Mouse (Mus musculus): Measurements from ENCODE around the gene Plekha4.

Gene Plekha4

DNA sequence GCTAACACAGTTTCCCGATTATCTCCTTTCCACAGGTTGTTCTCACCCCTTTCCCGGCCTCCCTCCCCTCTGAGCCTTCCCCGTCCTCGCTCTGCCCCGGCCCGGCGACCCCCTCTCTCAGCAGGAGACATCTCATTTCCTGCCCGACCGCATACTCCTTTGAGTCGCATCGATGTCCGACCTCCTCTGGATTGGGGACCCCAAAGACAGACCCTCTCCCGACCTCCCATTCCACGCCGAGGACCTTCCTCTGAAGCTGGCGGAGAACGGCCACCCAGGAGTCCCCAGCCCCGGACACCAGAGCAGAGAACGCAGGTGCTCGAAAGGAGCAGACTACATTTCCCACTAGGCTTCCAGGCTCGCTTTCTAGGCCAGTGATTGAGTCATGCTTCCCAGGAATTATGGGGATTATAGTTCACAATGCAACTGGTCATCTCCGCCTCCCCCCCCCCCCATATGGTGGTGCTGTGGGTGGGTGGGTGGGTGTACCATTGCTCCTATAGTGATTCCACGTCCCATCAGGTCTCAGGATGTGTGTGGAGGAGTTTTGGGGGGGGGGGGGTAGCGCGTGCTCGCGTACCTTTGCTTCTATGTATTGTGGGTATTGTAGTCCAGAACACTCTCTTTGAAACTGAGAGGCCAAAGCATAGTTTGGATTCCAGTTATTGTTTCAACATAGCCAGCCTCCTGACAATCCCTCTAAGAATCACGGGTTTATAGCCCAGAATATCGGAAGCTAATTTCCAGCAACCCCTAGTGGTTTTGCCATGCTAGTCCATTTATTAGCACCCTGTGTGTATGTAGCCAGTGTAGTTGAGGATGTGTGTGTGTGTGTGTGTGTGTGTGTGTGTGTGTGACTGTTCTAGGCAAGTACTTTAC lies 12.3 kb downstream of the Plekha4 start:
- peak; percentile 80 to 85 for DNase-seq (ENCODE audit: low spot score in 2 of 2)

DNA sequence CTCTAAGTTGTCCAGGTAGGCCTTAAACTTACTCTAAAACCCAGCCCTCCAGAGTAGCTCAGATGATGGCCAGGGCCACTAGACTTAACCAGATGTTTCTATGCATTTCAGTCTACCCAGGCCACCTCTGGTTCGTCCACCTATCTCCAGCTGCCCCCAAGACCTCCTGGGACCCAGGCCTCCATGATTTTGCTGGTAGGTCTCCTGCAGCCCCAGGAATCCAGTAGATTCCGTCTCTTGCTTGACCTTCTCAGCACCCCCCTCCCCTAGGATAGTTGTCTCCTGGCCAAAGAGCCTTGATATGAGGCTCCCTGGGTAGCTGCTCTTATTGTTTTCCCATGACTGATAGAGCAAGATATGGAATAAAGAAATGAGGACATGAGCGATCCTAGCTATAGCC lies 13.0 kb downstream of the Plekha4 start:
- no peak for DNase-seq (ENCODE audit: low spot score in 2 of 2)

DNA sequence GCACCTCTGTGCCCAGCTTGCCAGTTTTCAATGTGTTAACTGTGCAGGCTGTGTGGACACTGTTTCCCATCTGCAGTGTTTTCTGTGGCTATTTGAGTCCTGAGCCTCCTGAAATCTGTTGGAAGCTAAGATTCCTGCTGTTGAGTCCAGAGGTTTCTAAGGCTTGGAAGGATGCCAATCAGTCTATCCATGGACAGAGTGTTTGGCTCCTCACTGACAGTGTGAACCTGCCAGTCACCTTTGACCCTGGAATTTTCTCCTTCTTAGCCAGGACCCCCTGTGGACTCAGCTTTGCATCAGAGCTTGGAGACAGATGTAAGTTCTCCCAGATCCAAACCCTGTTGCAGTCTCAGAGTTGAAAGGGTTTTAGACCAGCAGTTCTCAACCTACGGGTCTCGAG lies 14.1 kb downstream of the Plekha4 start:
- no peak for DNase-seq (ENCODE audit: low spot score in 2 of 2)

DNA sequence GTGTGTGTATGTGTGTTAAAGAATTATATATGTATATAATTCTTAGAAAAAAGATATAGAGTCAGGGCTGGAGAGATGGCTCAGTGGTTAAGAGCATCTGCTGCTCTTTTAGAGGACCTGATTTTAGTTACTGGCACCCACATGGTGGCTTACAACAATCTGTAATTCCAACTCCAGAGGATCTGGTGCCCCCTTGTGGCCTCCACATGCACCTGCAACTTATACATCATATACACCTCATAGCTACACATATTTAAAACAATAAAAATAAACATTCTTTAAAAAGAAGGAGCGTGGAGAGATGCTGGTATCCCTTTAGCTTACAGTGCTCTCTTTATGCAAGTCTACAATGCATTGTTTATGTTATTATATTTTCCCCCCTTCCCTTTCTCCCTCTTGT lies 18.4 kb downstream of the Plekha4 start:
- DNase-seq (ENCODE audit: low spot score in 2 of 2) = no peak

DNA sequence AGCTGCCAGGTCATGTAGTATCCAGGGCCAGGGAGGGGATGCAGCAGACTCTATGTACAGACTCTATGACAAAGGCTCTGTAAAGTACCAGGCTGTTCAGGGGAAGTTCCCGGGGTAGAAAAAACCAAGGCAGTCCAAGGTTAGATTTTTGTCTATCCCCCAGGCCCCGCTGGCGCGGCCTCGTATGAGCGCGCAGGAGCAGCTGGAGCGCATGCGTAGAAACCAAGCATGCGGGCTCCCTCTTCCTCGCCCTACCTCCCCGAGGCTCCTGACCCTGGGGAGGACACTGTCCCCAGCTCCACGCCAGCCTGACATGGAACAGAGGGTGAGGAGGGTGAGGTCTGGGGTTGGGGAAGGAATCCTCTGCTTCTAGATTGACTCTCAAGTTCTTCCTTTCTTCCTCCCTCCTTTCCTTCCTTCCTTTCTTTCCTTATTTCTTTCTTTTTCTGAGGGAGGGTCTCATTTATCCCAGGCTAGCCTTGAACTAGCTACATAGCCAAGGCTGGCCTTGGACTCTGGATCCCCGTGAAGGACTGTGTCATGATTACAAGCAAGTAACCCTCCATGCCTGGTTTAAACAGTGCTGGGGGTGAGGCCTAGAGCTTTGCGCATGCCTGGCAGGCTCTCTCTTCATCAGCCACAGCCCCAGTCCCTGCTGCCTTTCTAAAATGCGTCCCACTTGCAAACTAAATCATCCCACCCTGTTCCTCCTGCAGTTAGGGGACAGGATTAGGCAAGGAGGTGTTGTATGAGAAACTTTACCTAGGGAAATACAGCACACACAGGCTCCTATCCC lies 23.7 kb downstream of the Plekha4 start:
- DNase-seq (ENCODE audit: low spot score in 2 of 2) = no peak

DNA sequence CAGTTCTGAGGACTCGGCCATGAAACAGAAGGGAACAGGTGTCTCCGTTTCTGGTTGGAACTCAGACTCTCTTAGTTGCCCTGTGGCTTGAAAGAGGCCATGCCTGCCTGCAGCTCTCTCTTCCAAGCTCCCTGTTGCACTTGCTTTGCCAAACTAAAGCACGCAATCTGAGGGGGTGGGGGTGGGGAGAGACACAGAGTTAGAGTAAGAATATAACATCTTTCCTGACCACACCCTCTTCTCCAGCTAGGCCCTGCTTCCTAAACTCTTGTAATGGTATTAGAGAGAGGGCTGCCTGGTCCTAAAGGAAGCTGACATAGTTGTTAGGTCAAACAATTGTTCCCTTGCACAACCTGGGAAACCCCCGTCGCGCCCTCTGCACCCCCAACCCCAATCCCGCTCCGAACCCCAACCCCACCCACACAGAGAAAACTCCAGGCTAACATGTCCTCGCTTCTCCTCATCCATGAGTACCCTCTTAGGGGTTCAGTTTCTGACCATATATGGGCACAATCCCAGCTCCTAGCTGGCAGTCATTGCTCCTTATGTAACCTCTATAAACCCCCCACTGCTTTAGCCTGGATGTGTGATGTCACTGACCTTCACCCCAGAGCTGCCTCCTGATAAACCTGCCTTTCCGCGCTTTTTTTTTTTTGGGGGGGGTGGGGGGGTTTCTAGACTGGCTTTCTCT lies 24.8 kb downstream of the Plekha4 start:
- no peak for DNase-seq (ENCODE audit: low spot score in 2 of 2)

DNA sequence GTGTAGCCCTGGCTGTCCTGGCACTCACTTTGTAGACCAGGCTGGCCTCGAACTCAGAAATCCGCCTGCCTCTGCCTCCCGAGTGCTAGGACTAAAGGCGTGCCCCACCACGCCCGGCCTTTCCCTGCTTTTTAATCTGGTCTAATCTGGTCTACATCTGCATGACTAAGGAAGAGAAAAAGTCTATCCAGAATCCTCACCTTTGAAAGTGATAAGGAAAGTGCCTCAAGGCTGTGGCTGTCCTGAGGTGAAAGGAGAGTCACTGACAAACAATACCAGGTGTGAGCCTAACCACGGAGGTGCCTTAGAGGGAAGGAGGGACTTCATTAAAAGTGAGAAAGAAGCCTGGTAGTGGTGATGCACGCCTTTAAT lies 25.4 kb downstream of the Plekha4 start:
- no peak for DNase-seq (ENCODE audit: low spot score in 2 of 2)

DNA sequence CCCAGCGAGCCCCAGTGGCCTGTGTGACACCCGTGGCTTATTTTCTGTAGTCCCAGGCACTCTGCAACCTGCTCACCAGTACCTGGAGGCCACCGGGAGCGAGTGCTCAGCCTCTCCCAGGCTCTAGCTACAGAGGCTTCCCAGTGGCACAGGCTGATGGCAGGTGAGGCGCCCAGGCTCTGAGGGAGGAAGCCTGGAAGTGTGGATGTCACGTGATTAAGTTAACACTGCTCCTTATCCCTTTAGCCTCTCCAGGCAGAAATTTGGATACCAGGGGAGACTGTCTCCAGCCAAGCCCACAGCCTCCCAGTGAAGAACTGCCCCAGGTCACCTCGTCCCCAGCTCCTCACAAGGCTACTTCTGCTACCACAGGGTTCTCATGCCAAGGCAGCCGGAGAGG lies 27.4 kb downstream of the Plekha4 start:
- DNase-seq (ENCODE audit: low spot score in 2 of 2) = no peak

DNA sequence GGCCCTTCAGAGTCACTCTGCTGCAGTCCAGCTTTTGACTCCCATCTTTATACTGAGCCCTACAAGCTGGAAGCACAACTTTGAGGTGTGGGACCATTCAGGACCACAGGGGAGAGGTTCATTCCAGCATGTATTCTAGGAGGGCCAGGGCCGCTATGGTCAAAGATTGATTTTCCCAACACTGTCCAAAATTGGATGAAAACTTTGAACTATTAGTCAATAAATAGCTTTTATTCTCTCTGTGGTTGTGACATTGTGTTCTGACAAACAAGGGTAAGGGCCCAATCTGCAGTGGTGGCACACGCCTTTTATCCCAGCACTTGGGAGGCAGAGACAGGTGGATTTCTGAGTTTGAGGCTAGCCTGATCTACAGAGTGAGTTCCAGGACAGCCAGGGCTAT lies 27.9 kb downstream of the Plekha4 start:
- DNase-seq (ENCODE audit: low spot score in 2 of 2) = no peak

DNA sequence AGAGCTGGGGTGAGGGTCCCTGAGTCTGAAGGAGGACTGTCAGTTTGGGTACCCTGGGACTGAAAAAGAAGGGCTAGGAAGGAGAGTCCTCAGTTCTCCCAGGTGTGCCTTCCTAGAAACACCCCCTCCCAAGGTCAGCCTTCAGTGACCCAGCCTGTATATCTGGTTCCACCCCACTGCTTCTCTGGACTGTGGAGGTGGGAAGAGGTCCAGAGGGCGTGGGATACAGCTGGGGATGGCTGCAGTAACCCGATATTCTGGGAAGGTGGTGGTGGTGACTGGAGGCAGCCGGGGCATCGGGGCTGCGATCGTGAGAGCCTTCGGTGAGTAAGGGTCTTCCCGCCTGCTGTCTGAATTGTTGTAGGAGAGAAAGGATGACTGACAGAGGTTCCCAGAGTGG lies 28.6 kb downstream of the Plekha4 start, which contains the start of gene Hsd17b14:
TSS of gene Hsd17b14 (plus strand) at position 150 of the 400 bp plus-strand sequence.
- no peak for DNase-seq (ENCODE audit: low spot score in 2 of 2)

DNA sequence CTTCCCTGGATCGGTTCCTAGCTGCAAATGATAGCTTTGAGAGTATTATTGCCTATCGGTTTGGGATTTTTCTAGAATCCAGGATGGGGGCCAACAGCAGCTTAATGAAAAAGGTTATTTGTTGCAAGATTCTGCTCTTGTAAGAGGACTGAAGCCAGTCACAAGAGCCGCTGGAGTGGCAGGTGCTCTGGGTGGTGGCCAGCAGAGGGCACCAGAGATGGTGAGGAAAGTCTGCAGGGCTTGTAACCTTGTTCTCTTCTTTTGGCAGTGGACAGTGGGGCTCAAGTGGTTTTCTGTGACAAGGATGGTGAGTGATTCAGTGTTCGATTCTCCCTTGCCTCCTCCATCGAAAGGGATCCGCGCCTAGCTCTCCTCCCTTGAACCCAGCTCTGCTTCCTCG lies 29.7 kb downstream of the Plekha4 start:
- peak; percentile 67 to 81 for DNase-seq (ENCODE audit: low spot score in 2 of 2)

DNA sequence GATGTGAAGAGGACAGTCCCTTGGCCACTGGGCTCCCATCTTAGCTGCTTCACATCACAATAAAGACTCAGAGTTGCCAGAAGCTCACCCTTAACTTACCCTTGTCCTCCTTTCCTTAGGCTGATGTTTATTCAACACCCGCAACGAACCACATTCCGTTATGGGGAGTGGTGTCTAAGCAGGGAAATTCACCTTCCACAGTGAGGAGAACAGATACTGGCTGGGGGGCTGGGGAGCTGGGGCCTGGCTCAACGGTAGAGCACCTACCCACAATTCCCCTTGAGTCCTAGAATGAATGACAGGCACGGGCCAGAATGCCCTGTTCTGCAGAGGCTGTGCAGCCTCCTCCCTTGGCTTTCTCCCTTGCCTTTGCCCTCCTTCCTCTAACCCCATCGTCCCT lies 32.8 kb downstream of the Plekha4 start:
- no peak for DNase-seq (ENCODE audit: low spot score in 2 of 2)

DNA sequence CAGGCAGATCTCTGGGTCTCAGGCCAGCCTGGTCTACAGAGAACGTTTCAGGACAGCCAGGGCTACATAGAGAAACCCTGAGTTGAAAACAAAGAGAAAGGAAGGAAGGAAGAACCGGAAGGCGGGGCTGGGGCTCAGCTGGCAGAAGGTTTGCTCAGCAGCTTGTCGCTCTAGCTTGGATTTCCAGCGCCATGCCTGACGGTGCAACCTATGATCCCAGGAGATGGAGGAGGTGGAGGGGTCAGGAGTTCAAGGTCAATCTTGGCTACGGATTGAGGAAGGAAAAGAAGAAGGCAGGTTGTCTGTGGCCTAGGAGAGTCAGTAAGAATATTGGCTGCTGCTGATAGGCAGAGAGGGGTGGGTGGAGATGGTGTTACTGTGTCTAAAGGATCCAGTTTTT lies 34.1 kb downstream of the Plekha4 start:
- no peak for DNase-seq (ENCODE audit: low spot score in 2 of 2)

DNA sequence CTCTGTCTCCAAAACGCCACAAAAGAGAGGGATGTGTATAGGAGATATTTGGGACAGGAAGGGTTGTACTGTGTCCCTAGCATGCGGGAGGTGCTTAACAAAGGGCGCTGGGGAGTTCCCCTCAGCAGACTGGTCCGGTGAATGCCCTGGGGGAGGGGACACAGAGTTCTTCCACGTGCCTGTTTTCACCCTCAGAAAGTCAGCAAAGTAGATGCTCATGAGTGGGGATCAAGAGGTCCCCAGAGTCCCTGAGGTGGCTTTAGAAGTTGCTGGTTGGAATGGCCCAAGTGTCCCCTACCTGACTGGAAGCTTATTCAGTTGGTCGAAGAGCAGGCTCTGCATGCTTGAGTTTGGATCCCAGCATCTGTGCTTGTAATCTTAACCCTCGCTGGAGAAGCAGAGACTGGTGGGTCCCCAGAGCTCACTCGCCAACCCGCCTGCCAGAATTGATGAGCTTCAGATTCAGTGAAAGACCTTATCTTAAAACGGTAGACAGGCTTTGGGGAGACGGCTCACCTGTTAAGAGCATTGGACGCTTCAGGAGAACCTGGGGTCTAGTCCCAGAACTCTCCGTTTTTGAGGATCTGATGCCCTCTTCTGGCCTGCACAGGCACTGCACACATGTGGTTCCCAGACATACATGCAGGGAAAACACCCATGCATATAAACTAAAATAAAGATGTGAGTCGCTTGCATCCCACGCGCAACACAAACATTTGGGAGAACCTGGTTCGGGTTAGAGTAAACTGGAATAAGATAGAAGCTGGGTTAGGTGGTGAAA lies 34.9 kb downstream of the Plekha4 start:
- peak; percentile 81 to 90 for DNase-seq (ENCODE audit: low spot score in 2 of 2)

DNA sequence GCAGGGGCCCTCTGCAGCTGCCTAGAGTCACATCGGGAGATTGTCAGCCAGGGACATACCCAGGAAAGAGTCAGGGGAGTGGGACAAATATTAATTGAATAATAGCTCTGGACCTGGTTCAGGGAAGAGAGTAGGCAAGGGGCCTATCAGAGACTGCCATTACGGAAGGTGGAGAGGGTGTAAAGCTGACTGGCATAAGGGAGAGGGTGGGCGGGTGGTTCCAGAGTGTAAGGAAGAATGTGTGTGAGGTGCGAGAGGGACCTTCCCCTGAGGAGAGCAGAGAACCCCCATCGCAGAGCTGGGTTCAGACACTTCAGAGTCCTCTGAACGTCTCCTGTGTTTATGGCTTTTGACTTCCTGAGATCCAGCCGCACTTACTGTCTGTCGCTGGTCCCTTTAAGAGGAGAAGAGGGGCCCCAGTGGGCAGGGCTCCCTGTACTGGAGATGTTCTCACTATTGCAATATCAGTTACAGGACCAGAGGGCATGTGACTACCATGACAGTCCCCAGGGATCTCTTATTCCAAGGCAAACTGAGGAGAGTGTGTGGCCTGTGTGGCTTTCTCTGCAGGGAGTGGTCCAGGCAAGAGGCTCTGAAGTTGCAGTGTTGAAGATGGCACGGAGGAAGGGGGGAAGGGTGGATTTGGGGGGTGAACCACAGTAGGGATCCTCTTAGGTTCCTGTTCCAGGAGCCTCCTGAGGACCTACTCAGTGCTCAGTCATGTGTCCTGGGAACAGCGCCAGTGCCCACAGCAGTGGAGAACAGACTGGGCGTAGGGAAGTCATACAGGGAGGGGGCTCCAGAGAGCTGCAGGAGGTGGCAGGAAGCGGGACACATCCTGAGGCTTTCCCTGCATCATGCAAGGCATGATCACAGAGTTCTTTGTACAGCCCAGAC lies 35.7 kb downstream of the Plekha4 start:
- DNase-seq (ENCODE audit: low spot score in 2 of 2) = no peak

DNA sequence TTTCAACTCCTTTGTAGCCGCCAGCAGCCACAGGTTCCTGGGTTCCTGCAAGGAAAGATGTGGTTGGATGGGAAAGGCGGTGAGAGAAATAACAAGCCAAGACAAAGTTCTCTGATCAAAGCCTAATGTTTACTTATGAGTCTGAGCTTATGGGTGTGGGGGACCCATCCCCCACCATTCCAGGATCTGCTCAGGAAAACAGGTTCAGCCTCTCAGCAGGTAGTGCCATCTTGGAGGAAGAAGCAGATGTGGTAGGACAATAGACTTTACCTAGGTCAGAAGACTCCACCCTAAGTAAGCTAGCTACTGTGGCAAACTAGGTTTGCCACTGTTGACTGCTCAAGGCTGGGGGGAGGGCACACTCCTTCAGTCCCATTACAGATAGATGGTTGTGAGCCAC lies 38.7 kb downstream of the Plekha4 start:
- DNase-seq (ENCODE audit: low spot score in 2 of 2) = no peak

DNA sequence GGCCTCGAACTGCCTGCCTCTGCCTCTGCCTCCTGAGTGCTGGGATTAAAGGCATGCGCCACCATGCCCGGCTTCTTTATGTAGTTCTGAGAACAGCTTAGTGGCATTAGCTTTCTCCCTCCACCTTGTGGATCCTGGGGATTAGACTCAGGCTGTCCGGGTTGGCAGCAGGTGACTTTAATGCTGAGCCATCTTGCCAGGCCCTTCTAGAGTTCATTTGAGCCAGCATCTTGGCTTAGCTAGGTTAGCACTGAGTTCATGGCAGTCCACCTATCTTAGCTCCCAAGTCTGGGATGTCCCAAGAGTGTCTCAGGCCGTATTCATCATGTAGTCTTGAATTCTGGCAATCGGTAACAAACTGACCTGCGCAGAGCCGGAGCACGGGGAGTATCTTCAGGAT lies 39.3 kb downstream of the Plekha4 start:
- DNase-seq (ENCODE audit: low spot score in 2 of 2) = no peak

DNA sequence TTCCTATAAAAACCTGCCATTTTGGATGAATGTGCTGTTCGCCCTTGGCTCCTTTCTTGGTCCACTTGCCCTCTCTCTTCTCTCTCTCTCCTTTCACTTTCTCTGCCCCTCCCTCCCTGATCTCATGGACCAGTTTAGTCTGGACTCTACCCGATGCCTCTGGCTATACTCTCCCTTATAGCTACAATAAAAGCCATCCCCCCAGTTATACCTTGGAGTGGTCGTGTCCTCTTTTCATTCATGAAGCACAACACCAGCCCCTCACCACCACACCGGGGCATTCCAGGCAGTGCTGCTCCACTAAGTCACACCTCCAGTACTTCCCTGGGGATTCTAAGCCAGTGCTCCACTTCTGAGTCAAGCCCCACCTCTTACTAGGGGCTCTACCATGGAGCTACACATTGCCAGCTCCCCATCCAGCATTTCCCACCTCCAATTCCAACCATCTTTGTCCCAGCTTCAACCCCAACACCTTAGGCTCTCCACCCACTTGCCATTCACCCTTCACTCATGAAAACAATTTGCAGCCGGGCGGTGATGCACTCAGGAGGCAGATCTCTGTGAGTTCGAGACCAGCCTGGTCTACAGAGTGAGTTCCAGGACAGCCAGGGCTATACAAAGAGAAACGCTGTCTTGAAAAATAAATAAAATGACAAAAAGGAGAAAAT lies 41.1 kb downstream of the Plekha4 start:
- no peak for DNase-seq (ENCODE audit: low spot score in 2 of 2)

DNA sequence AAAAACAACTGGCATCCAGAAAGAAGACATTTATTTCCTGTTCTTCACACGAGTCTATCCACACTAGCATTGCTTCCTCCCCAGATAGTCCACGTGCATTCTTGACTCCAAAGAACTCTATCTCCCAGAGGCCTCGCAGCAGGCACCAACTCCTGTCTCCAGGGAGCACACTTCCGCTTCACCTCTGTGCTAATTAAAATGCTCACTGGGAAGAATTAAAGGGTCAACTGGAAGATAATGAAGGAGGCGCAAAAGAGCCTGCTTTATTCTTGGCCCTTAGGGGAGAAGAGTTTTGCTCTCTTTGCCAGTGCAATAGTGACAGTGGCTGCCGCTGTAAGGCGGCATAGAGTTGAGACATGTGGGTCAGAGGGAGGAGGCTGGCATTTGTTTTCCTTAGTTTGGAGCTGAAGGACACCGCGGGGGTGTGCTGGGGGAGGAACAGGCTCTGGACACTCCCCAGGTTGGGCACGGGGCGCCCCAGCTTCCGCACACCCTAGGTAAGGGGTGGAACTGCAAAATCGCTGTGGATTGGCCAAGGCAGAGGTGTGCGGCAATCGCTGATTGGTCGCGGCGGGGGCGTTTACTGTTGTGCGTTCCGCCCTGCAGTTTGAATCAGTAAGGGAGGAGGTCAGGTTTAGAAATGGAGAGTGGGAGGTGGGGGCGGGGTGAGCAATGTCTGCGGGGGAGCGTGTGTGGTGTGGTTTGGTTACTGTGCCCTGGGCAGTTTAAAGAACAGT lies 41.8 kb downstream of the Plekha4 start:
- peak; percentile 94 to 95 for DNase-seq (ENCODE audit: low spot score in 2 of 2)

Data from right cerebral cortex, postnatal 10 days (tissue).